Mouse (Mus musculus) embryo, embryonic 11 days (tissue): ENCODE data around the gene Slc35e3.

Experiments used
- DNase-seq: peaks from one replicate; pipeline ENCODE4 v3.0.0-alpha.2; 2015

Slc35e3 gene

GRCm38 (mm10) chr10:117776281-117777102 lies 30.3 kb upstream of the Slc35e3 start:
- no peak for DNase-seq

- DNase-seq, result no peak
Measured at GRCm38 (mm10) chr10:117775401-117776144, 29.4 kb upstream of the Slc35e3 start.

GRCm38 (mm10) chr10:117774817-117775120 lies 28.6 kb upstream of the Slc35e3 start:
- DNase-seq, result no peak

GRCm38 (mm10) chr10:117774011-117774816 lies 28.0 kb upstream of the Slc35e3 start:
- no peak for DNase-seq

GRCm38 (mm10) chr10:117773106-117773720 lies 27.0 kb upstream of the Slc35e3 start:
- DNase-seq, result no peak

GRCm38 (mm10) chr10:117772364-117773105 lies 26.4 kb upstream of the Slc35e3 start:
- DNase-seq, result no peak

GRCm38 (mm10) chr10:117771131-117771510 lies 25.0 kb upstream of the Slc35e3 start:
- no peak for DNase-seq

GRCm38 (mm10) chr10:117770286-117771130 lies 24.3 kb upstream of the Slc35e3 start:
- DNase-seq, result no peak

- DNase-seq, result no peak
Measured at GRCm38 (mm10) chr10:117769541-117770285, 23.5 kb upstream of the Slc35e3 start.

GRCm38 (mm10) chr10:117768141-117768440 lies 21.9 kb upstream of the Slc35e3 start:
- no peak for DNase-seq

GRCm38 (mm10) chr10:117767286-117768140 lies 21.3 kb upstream of the Slc35e3 start:
- DNase-seq, result no peak

- no peak for DNase-seq
Measured at GRCm38 (mm10) chr10:117766896-117767160, 20.7 kb upstream of the Slc35e3 start.

GRCm38 (mm10) chr10:117766111-117766895 lies 20.1 kb upstream of the Slc35e3 start:
- no peak for DNase-seq

- no peak for DNase-seq
Measured at GRCm38 (mm10) chr10:117765116-117765894, 19.1 kb upstream of the Slc35e3 start.

- DNase-seq, result no peak
Measured at GRCm38 (mm10) chr10:117764598-117764997, 18.4 kb upstream of the Slc35e3 start.

- no peak for DNase-seq
Measured at GRCm38 (mm10) chr10:117763588-117764190, 17.5 kb upstream of the Slc35e3 start.

GRCm38 (mm10) chr10:117762966-117763365 lies 16.8 kb upstream of the Slc35e3 start:
- DNase-seq, result no peak

- no peak for DNase-seq
Measured at GRCm38 (mm10) chr10:117762281-117762830, 16.2 kb upstream of the Slc35e3 start.
